Mouse (Mus musculus) lung, adult 18-20 months (tissue): Measurements from ENCODE around the gene Foxo3.

Experiments
- DNase-seq, 2 experiments: peaks; one replicate each; pipeline ENCODE4 v3.0.0; 2022; ENCODE audit warnings: mixed read lengths in 2 of 2

Gene Foxo3

GRCm38 (mm10) chr10:42276507-42277345, at the start of gene Foxo3:
Gene Foxo3, minus strand, starts transcription at chr10:42276755.
- DNase-seq: peak; percentile 91 to 92

DNA sequence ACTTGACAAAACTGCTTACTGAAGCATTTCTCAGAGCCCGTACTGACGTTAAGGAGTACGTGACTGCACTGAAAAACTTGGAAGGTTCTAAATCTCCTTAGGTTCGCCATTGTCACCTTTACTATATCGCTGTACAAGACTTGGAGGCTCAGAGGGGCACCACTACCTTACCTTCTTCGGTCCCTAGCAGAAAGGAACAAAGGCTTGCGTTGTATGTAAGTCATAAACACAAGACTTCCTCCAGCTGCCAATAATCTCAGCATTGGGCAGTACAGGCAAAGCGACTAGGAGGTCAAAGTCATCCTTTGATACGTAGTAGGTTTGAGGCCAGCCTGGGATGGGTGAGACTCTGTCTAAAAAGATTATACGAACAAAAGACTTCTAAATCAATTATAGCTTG, 48.8 kb upstream of the Foxo3 start:
- DNase-seq: no peak

- no peak for DNase-seq
These were observed 47.4 kb upstream of the Foxo3 start for GRCm38 (mm10) chr10:42323978-42324377.

DNA sequence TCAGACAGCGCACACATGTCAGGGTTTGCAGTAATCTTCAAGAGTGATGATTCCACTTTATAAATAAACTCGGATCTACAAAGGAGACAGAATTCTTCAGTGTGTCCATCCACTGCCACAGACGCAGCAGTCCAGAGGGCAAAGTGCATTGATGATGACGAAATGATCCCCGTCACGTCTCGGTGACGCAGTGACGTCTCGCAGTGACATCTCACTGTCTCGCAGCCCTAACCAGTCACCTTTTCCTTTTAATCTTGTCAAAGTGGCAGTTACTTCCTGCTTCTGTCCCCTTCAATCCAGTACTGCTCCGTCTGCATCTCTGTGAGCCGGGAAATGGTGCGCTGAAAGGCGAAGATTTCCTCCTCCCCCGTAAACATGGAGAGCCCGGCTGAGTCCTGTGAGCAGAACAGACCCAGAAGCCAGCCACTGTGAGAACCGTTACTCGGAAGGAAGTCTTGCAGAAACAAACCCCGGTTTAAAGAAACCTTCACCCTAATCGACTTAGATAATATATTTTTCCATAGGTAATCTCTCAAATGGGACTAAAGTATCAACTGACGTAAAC, 36.7 kb upstream of the Foxo3 start:
- DNase-seq: no peak

GRCm38 (mm10) chr10:42312557-42312956, 36.0 kb upstream of the Foxo3 start:
- no peak for DNase-seq

GRCm38 (mm10) chr10:42308687-42308987, 32.1 kb upstream of the Foxo3 start:
- no peak for DNase-seq

DNA sequence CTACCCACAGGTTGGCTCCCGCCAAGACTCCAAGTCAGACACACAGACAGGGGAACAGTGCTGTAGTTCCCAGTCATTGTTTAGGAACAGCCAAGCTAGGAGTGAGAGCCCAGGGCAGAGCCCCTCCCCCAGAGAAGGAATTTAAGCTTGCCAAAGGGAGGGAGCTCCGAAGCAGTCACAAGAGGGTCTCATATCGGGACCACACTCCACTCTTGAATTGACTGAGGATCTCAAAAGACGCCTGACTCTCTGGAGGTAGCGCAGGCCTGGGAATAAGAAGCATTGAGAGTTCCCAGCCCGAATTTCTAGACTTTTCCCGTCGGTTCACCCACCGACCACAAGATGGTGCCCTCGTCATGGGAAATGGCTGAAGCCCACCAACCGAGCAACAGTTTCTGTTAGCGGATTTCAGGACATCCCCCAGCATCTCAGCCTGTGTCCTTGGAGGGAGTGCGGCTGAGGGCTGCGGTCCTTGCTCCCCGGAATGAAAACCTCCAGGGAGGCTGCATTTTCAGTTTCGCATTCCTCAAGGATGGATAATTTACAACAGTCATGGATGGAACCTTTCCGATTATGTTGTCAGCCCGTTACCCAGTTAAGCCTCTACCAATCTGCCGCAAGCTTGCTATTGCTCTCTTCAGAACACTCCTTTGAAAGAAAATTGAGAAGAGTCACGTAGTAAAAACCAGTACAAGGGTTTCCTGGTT, 31.6 kb upstream of the Foxo3 start:
- peak; percentile 42 to 52 for DNase-seq

- DNase-seq: no peak
These were observed 29.9 kb upstream of the Foxo3 start for GRCm38 (mm10) chr10:42306422-42306821.

- DNase-seq: no peak
These were observed 24.2 kb upstream of the Foxo3 start for GRCm38 (mm10) chr10:42300805-42301204.

DNA sequence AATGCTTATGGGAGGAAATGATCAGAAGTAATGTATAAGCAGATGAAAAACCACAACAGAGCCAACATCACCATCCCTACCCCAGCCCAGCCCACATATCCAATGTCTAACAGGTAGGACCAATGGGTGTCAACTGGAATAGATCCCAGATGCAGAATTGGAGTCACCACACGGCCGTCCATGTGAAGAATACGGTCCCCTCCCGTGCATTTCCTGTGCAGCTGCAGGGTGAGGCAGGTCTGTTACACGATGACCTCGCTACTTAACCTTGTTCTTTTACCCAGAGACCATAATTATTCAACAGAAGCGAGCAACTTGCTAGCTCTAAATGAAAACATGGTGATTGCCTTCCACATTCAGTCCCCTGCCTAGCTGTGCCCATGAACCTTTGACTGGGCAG, 23.4 kb upstream of the Foxo3 start:
- no peak for DNase-seq

- DNase-seq: no peak
These were observed 22.9 kb upstream of the Foxo3 start for GRCm38 (mm10) chr10:42299426-42299825.

DNA sequence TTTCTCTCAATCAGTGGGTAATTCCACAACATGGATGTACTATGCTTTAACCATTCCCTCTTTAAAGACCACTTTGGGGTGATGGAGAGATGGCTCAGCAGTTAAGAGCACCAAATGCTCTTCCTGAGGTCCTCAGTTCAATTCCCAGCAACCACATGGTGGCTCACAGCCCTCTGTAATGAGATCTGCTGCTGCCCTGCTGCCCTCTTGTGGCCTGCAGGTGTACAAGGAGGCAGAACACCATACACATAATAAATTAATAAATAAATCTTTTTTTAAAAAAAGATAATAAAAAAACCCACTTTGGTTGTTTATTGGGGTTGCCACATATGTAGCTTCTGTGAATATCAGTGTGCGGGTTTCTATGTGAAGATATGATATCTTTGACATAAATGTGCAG, 21.4 kb upstream of the Foxo3 start:
- peak in 1 of 2 experiments; percentile 12 for DNase-seq

DNA sequence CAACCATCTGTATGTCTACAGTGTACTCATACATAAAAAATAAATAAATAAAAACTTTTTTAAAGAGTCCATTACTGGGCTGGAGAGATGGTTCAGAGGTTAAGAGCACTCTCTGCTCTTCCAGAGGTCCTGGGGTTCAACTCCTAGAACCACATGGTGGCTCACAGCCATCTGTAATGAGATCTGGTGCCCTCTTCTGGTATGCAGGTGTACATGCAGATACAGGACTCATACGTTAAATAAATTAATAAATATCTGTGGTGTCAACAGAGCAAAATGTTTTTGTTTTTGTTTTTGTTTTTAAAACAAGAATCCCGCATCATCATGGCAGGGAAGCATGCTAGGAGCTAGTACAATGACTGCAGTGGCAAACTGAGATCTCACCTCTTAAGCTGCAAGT, 20.6 kb upstream of the Foxo3 start:
- DNase-seq: no peak

DNA sequence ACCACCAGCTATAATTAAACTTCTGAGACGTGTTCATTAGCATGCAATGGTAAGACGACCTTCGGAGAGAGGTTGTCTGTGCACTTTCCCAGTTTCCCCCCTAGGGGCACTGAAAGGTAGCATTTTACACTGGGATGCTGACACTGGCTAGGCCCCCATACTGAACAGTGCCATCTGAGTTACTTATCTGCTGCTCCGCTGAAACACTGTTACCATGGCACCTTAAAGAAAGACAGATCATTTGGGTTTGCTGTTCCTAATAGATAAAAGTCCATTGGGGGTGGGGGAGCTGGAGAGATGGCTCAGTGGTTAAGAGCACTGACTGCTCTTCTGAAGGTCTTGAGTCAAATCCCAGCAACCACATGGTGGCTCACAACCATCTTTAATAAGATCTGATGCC, 20.0 kb upstream of the Foxo3 start:
- no peak for DNase-seq

DNA sequence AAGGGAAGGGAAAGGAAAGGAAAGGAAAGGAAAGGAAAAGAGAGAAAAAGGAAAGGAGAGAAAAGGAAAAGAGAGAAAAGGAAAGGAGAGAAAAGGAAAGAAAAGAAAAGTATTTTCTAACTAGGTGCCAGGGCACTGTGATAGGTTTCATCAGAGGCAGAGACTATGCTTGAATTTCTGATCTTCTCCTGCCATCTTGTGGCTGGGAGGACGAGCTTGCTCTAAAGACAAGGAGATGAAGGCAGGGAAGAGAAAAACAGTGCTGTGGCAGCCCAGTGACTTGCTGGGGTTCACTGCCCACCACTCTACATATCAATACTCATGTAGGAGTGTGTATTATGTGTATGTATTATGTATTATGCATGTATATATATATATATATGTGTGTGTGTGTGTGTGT, 18.5 kb upstream of the Foxo3 start:
- peak in 1 of 2 experiments; percentile 34 for DNase-seq

DNA sequence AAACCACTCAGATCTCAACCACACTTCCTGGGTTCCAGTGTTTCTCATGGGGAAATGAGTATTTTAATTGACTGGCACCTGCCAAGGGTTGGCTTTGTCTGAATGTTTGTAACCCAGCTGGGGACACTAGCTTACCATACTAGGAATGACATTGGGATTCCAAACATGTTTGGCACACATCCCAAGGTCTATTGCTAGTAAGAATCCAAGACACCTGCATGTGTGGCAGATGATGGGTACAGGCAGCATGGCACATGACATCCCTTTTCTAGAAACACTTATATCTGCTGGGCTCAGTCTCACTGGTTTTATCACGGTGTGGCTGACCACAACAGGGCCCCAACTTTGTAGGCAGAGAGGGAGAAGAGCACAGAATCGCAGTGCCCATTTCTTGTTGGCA, 17.8 kb upstream of the Foxo3 start:
- no peak for DNase-seq

DNA sequence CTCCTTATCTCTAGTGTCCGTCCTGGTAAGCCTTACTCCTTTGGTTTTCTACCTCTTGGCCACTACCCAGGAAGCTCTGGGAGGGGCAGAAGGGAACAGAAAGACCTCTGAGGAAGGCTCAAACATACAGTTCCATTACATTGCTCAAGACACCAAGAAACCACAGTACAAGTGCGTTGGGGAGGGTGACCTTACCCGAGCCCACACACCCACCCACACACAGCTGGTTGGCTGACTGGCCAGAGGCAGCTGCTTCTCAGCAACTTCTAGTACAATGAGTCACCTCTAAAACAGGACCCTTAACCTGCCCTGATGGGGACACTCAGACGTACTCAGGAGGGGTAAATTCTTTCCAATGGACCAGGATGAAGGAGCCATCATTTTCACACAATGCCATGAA, 17.3 kb upstream of the Foxo3 start:
- peak; percentile 47 to 72 for DNase-seq

- DNase-seq: peak; percentile 53 to 67
These were observed 14.8 kb upstream of the Foxo3 start for GRCm38 (mm10) chr10:42291360-42291759.

- no peak for DNase-seq
These were observed 11.1 kb upstream of the Foxo3 start for GRCm38 (mm10) chr10:42287666-42288065.

DNA sequence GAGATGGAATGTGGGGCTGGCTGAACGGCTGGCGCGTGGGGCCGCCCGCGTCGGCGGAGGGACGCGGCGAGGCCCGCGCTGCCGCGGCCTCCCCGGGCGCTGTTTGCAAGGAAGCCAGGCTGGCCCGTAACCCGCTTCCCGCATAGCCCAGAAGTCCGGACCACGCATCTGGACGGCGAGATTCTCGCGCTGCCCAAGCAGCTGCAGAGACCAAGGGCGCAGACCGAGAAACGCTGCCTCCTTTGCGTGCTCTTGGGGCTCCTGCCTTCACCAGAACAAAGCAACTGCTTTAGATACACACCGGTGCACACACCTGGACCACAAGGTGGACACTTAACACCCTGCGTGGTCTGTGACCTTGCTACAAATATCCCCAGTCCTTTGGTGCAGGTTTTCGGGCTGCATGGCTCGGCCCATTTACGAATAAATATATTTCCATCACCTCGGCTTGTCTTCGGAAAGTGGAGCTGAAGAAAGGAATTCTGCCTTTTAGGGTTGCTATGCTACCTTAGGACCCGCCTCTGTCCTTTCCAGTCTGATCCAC, 1.8 kb upstream of the Foxo3 start:
- DNase-seq: no peak

GRCm38 (mm10) chr10:42277476-42278306, 1.1 kb upstream of the Foxo3 start:
- DNase-seq: peak; percentile 99

DNA sequence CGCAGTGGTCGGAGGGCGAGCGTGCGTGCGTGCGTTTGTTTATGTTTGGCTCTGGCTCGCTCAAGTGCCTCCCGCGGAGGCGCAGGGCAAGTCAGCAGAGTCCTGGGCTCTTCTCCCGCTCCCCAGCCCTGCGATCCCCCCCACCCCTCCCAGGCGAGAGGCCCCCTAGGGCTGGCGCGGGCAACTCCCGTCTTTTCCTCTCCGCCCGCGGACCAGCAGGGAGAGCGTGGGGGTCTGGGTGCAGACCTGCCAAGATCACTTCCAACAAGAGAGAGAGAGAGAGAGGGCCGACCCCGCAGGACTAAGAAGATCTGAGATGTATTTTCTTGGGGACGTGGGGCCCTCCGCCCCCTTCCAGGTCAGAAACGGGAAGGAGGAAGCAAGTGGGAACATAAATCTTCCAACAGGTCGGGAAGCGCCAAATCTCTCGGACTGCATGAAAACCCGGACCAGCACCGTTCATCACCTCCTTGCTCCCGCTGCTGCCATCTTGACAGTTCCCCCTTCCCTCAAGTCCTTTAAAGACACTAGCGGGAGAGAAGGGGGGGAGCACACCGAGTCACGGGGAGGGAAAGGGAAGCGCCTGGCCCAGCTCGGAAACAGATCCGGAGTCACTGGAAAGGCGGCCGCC, 569 bp downstream of the Foxo3 start:
- DNase-seq: no peak
